Mouse (Mus musculus): ENCODE data around the gene C1qtnf3. TPM values are rescaled to one million over a fixed set of nuclear protein-coding genes. Genes with fewer than 3 reads are reported as not detected.
A peak's percentile ranks its signal among the peaks of the same experiment; 100 is the strongest.

C1qtnf3 gene
- total and polyA plus RNA-seq, 2 experiments from 2014 or later: 0.55 to 0.75 TPM

DNA sequence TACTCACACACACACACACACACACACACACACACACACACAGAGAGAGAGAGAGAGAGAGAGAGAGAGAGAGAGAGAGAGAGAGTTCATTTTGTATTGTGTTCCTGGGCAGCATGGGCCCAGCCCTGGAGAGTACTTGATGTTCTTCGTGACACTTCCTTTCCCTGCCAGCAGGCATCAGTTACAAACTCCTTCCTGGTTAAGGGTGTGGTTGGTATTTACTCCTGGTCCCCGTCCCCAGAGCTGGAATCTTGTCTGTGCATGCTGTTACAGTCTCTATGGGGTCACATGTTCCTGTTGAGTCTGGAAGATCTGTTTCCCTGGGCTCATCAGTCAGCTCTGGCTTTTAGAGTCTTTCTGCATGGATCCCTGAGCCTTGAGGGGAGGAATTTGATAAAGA lies 38.3 kb downstream of the C1qtnf3 start:
- no peaks in the 10 kb centered on the region for H3K27me3 ChIP-seq (ENCODE audit: insufficient read depth, low read length)
- no peaks in the 10 kb centered on the region for H3K9me3 ChIP-seq (ENCODE audit: low read length)

DNA sequence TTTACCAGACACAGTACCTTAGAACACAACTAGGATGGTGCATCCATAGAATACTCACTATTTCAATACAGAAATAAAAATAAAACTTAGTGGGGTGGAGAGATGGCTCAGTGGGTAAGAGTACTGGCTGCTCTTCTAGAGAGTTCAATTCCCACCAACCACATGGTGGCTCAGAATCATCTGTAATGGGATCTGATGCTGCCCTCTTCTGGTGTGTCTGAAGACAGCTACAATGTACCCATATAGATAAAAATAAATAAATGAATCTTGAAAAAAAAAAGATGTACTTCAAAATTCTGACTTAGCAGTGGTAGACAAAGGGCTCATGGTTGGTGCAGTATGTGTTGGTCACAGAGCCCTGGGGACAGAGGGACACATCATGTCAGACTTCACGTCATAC lies 39.4 kb downstream of the C1qtnf3 start:
- Histone ChIP-seq H3K36me3 (ENCODE audit: insufficient read depth, low read length) (no peaks in the 10 kb centered on the region), H3K9ac (replicated peaks; ENCODE audit: low read length, poor library complexity, severe bottlenecking) (no peak overlapping the region), H3K4me3 (ENCODE audit: low read depth, low read length) (no peak overlapping the region), H3K4me2 (ENCODE audit: low read depth, low read length, poor library complexity, severe bottlenecking) (no peak overlapping the region), H3K27ac (ENCODE audit: low read depth, low read length) (no peak overlapping the region), H3K27me3 (ENCODE audit: insufficient read depth, low read length) (no peaks in the 10 kb centered on the region), H3K4me1 (ENCODE audit: insufficient read depth, low read length) (no peaks in the 10 kb centered on the region), H3K9me3 (ENCODE audit: low read length) (no peaks in the 10 kb centered on the region)
- TF ChIP-seq CTCF (IDR thresholded peaks at IDR 0.05): peak; percentile 23
- 97% methylated on average over 1 of the region's 1 CpGs for WGBS
- DNase-seq (ENCODE audit: low spot score) (no peak), ATAC-seq (ENCODE audit: low FRiP score) (no peak)

More for the DNA sequence above, 38.3 kb downstream of the C1qtnf3 start:
- Histone ChIP-seq H3K36me3 (ENCODE audit: insufficient read depth, low read length) (no peaks in the 10 kb centered on the region), H3K27ac (ENCODE audit: low read depth, low read length) (no peak overlapping the region), H3K4me1 (ENCODE audit: insufficient read depth, low read length) (no peaks in the 10 kb centered on the region), H3K9ac (replicated peaks; ENCODE audit: low read length, poor library complexity, severe bottlenecking) (no peak overlapping the region), H3K4me3 (ENCODE audit: low read depth, low read length) (no peak overlapping the region), H3K4me2 (ENCODE audit: low read depth, low read length, poor library complexity, severe bottlenecking) (no peak overlapping the region)
- no peak for TF ChIP-seq CTCF (IDR thresholded peaks at IDR 0.05)
- ATAC-seq (ENCODE audit: low FRiP score) (no peak), DNase-seq (ENCODE audit: low spot score) (no peak)
- WGBS: 79% methylated on average over 2 of the region's 2 CpGs

DNA sequence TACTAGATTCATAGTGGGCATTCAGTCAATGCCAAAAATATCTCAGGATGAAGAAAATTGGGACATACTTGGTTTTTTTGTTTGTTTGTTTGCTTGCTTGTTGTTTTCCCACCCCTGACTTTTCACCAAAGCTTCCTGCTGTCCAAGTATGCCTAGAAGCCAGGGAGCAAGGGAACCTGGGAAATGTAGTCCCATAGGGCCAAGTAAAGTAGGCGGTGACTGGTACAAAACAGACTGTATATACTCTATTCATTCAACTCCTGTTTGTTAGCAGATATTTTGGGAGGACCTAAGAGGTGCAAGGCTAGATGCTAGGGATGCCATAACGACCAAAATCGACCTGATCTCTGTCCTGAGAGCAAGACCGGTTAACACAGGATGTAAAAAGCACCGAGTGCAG lies 47.7 kb downstream of the C1qtnf3 start:
- WGBS: 54% methylated on average over 5 of the region's 5 CpGs
- Histone ChIP-seq H3K4me1 (ENCODE audit: insufficient read depth, low read length) (no peaks in the 10 kb centered on the region), H3K36me3 (ENCODE audit: insufficient read depth, low read length) (no peaks in the 10 kb centered on the region), H3K4me3 (ENCODE audit: low read depth, low read length) (no peak overlapping the region), H3K27me3 (ENCODE audit: insufficient read depth, low read length) (no peaks in the 10 kb centered on the region), H3K27ac (ENCODE audit: low read depth, low read length) (no peak overlapping the region), H3K9ac (replicated peaks; ENCODE audit: low read length, poor library complexity, severe bottlenecking) (no peak overlapping the region), H3K9me3 (ENCODE audit: low read length) (no peaks in the 10 kb centered on the region), H3K4me2 (ENCODE audit: low read depth, low read length, poor library complexity, severe bottlenecking) (no peak overlapping the region)
- no peak for TF ChIP-seq CTCF (IDR thresholded peaks at IDR 0.05)
- no peak for ATAC-seq (ENCODE audit: low FRiP score)
- DNase-seq (ENCODE audit: low spot score): peak; percentile 27

DNA sequence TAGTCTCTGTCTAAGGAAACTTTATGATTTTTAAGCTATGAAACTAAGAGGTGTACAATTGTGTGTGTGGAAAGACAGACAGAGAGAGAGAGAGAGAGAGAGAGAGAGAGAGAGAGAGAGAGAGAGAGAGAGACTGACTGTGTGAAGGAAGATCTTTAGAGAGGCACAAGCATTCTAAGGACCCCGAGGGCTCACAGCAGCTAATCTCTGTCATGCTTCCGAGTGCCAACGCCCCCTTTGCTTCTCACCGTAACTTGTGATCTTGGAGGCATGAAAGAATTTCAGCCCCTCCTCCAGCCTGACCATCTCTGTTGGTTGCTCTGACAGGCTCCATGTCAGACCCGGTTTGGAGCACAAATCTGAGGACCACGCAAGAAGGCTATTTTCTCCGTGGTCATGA lies 48.3 kb downstream of the C1qtnf3 start, which contains the start of gene Slc45a2:
TSS of gene Slc45a2 (plus strand) at position 301 of the 400 bp plus-strand sequence.
- H3K4me1 ChIP-seq (ENCODE audit: insufficient read depth, low read length): no peaks in the 10 kb centered on the region
- no peak within 1 kb of the TSS for H3K27ac ChIP-seq (ENCODE audit: low read depth, low read length)
- no peaks in the 10 kb centered on the region for H3K9me3 ChIP-seq (ENCODE audit: low read length)
- H3K4me3 ChIP-seq (ENCODE audit: low read depth, low read length): no peak within 1 kb of the TSS
- no peak within 1 kb of the TSS for H3K9ac ChIP-seq (replicated peaks; ENCODE audit: low read length, poor library complexity, severe bottlenecking)
- ATAC-seq (ENCODE audit: low FRiP score): no peak
- no peaks in the 10 kb centered on the region for H3K36me3 ChIP-seq (ENCODE audit: insufficient read depth, low read length)
- DNase-seq (ENCODE audit: low spot score): no peak
- no peaks in the 10 kb centered on the region for H3K27me3 ChIP-seq (ENCODE audit: insufficient read depth, low read length)
- no peak within 1 kb of the TSS for H3K4me2 ChIP-seq (ENCODE audit: low read depth, low read length, poor library complexity, severe bottlenecking)
- 42% methylated on average over 7 of the region's 7 CpGs for WGBS
- no peak for TF ChIP-seq CTCF (IDR thresholded peaks at IDR 0.05)

DNA sequence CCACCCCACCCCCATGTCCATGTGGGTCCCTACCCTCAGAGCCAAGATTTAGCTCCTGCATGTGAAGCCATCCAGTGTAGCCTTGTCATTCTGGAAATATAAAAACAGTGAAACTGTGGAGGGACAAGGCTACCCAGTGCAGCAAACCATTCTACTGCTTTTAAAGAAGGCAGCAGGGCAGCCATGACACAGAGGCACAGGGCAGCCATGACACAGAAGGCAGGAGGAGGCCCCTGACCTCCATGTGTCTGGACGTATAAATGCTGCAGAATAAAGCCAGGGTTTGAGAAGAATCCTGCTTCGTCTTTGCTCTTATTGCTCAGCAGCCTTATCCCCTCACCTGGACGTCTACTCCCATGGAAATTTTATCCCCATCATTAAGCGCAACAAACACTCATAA lies 51.7 kb downstream of the C1qtnf3 start:
- DNase-seq (ENCODE audit: low spot score) (no peak), ATAC-seq (ENCODE audit: low FRiP score) (no peak)
- TF ChIP-seq CTCF (IDR thresholded peaks at IDR 0.05): no peak
- no peaks in the 10 kb centered on the region for H3K9me3 ChIP-seq (ENCODE audit: low read length)
- no peak overlapping the region for H3K4me3 ChIP-seq (ENCODE audit: low read depth, low read length)
- no peaks in the 10 kb centered on the region for H3K36me3 ChIP-seq (ENCODE audit: insufficient read depth, low read length)
- no peak overlapping the region for H3K4me2 ChIP-seq (ENCODE audit: low read depth, low read length, poor library complexity, severe bottlenecking)
- 87% methylated on average over 4 of the region's 4 CpGs for WGBS
- H3K9ac ChIP-seq (replicated peaks; ENCODE audit: low read length, poor library complexity, severe bottlenecking): no peak overlapping the region
- no peak overlapping the region for H3K27ac ChIP-seq (ENCODE audit: low read depth, low read length)
- no peaks in the 10 kb centered on the region for H3K4me1 ChIP-seq (ENCODE audit: insufficient read depth, low read length)
- no peaks in the 10 kb centered on the region for H3K27me3 ChIP-seq (ENCODE audit: insufficient read depth, low read length)

DNA sequence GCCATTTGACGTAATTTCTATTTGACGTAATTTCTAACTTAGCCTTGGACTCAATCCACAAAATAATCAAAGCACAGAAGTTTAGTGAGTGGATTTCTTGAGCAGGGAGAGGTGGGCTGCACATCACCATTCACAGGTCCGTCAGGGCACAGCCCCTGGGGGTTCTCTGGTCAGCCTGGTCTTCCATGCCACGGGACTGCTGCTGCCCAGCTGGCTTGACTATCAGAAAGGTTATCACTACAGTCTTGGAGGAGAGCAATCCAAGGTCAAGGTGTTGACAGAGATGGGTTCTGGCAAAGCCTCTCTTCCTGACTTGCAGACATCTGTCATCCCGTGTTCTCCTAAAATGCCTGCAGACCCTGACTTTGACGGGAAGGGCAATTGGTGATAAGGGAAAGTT lies 52.5 kb downstream of the C1qtnf3 start:
- 89% methylated on average over 6 of the region's 6 CpGs for WGBS
- no peak overlapping the region for H3K9ac ChIP-seq (replicated peaks; ENCODE audit: low read length, poor library complexity, severe bottlenecking)
- H3K9me3 ChIP-seq (ENCODE audit: low read length): no peaks in the 10 kb centered on the region
- no peak for ATAC-seq (ENCODE audit: low FRiP score)
- no peak overlapping the region for H3K27ac ChIP-seq (ENCODE audit: low read depth, low read length)
- H3K4me3 ChIP-seq (ENCODE audit: low read depth, low read length): no peak overlapping the region
- H3K4me2 ChIP-seq (ENCODE audit: low read depth, low read length, poor library complexity, severe bottlenecking): no peak overlapping the region
- no peaks in the 10 kb centered on the region for H3K27me3 ChIP-seq (ENCODE audit: insufficient read depth, low read length)
- no peaks in the 10 kb centered on the region for H3K36me3 ChIP-seq (ENCODE audit: insufficient read depth, low read length)
- TF ChIP-seq CTCF (IDR thresholded peaks at IDR 0.05): no peak
- no peaks in the 10 kb centered on the region for H3K4me1 ChIP-seq (ENCODE audit: insufficient read depth, low read length)
- no peak for DNase-seq (ENCODE audit: low spot score)
